Mouse (Mus musculus): ENCODE results near the gene Rgs9.

DNA sequence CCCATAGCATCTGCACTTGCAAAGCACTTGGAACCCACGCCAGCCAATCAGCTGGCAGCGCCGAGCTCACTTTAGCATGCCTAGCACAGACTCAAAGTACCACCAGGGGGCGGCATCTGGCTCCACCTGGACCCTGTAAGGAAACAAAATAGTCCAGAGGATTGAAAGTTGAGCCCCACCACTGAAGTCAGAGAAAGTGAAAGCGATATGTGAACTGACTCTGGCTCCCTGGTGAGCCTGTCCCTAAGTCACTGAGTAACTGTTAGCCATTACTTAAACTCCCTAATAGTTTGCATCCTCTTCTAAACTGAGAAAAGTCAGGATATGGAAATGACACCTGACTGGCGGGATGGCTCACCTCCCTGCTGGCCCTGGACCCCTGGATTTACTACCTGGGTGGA lies 33.5 kb upstream of the Rgs9 start:
- no peak for TF ChIP-seq EP300 (optimal IDR thresholded peaks at IDR 0.05)
- TF ChIP-seq CTCF (IDR thresholded peaks at IDR 0.05; ENCODE audit: low read depth), result peak; percentile 96
